ENCODE assay signal across 14 mouse cellular contexts in the genomic region with DNA sequence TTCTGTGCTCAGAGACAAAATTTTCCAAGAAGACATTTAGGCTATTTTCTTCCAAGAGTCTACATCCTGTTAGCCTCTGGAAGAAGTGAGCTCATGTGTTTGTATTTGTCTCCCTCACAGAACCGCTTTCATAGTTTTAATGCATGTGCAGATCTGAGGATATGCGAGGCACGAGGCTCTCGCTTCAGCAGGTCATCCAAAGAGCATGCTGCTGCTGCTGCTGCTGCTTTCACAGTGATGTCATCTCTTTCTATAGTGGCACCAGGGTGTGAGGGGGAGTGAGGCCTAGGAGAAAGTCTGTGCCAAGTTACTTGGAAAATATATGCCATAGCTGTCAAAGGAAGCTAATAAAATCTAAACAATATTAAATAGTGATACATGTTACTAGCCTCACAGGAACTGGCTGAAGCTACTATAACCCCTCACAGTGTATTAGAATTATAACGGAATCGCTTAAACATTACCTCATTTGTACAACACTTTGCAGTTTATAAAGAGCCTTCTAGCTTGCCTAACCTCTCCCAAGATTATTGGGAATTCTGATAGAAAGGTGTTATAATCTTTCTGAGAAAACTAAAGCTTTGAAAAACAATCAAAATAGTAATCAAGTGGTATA.
DNase-seq lines count a peak whose midpoint lies in the region; ATAC-seq and TF ChIP-seq lines count a peak whose summit lies in the region.
"Had no signal": no experiment of that assay in that cellular context is flagged by ENCODE, and none has a peak within 500 bp of the region (broad histone marks: within the 10 kb centered on the region; RNA-seq: fewer than 3 reads in every experiment).

No protein-coding gene starts in this region.

- H3K4me1 ChIP-seq in forebrain, embryonic 14.5 days (ENCODE audit: control insufficient read depth, insufficient read depth, low read length): no peaks in the 10 kb centered on the region
- H3K4me1 ChIP-seq in forebrain, embryonic 13.5 days: peaks cover 7% of the 10 kb centered on the region
- H3K4me1 ChIP-seq in kidney, embryonic 14.5 days (ENCODE audit: control insufficient read depth, insufficient read depth, low read length): 0 out of 2 replicates have a peak, but pooled peaks cover 5% of the 10 kb centered on the region
- peaks cover 19% of the 10 kb centered on the region for H3K4me1 ChIP-seq in limb, embryonic 15.5 days

- no peaks in the 10 kb centered on the region for H3K27me3 ChIP-seq in forebrain, embryonic 14.5 days (replicated peaks; ENCODE audit: control insufficient read depth, insufficient read depth, low read length)
- H3K27me3 ChIP-seq in forebrain, embryonic 13.5 days: no peaks in the 10 kb centered on the region
- H3K27me3 ChIP-seq in kidney, embryonic 14.5 days (ENCODE audit: control insufficient read depth, insufficient read depth, low read length): no peaks in the 10 kb centered on the region
- no peaks in the 10 kb centered on the region for H3K27me3 ChIP-seq in limb, embryonic 15.5 days

- no peak overlapping the region for H3K27ac ChIP-seq in forebrain, embryonic 14.5 days (ENCODE audit: low read depth, low read length)
- no peak overlapping the region for H3K27ac ChIP-seq in forebrain, embryonic 13.5 days
- no peak overlapping the region for H3K27ac ChIP-seq in kidney, embryonic 14.5 days (ENCODE audit: low read depth, low read length)
- peak overlapping the region; percentile 76 for H3K27ac ChIP-seq in limb, embryonic 15.5 days
- no peak overlapping the region for H3K27ac ChIP-seq in layer of hippocampus, adult 2 months
- H3K27ac ChIP-seq: hindbrain, embryonic 14.5 days; liver, embryonic 14.5 days had no signal

- peak; percentile 52; the same call in 1 of the 2 replicates for ATAC-seq in forebrain, embryonic 14.5 days
- ATAC-seq in forebrain, embryonic 13.5 days: no peak
- 0 out of 2 replicates have a peak, but pooled peaks have one; percentile 49 for ATAC-seq in kidney, embryonic 14.5 days (ENCODE audit: low FRiP score, low TSS enrichment)
- peak; percentile 82; the same call in 1 of the 2 replicates for ATAC-seq in limb, embryonic 15.5 days (ENCODE audit: insufficient number of reproducible peaks, low FRiP score, low TSS enrichment, low read depth)

- 49% methylated on average over 6 of the region's 6 CpGs for WGBS in forebrain, embryonic 14.5 days
- 49% methylated on average over 6 of the region's 6 CpGs for WGBS in forebrain, embryonic 13.5 days
- WGBS in kidney, embryonic 14.5 days: 44% methylated on average over 6 of the region's 6 CpGs
- WGBS in limb, embryonic 15.5 days: 23% methylated on average over 6 of the region's 6 CpGs

- no peaks in the 10 kb centered on the region for H3K9me3 ChIP-seq in forebrain, embryonic 14.5 days (replicated peaks; ENCODE audit: control insufficient read depth, low read length)
- H3K9me3 ChIP-seq in forebrain, embryonic 13.5 days (replicated peaks): no peaks in the 10 kb centered on the region
- no peaks in the 10 kb centered on the region for H3K9me3 ChIP-seq in kidney, embryonic 14.5 days (ENCODE audit: control insufficient read depth, low read length)
- no peaks in the 10 kb centered on the region for H3K9me3 ChIP-seq in limb, embryonic 15.5 days

- no peak overlapping the region for H3K4me3 ChIP-seq in forebrain, embryonic 14.5 days (ENCODE audit: low read depth, low read length)
- H3K4me3 ChIP-seq in forebrain, embryonic 13.5 days: no peak overlapping the region
- no peak overlapping the region for H3K4me3 ChIP-seq in kidney, embryonic 14.5 days (ENCODE audit: low read length)
- H3K4me3 ChIP-seq in limb, embryonic 15.5 days: no peak overlapping the region
- no peak overlapping the region for H3K4me3 ChIP-seq in layer of hippocampus, adult 2 months

- peak; percentile 33 for DNase-seq in forebrain, embryonic 14.5 days (ENCODE audit: low spot score)
- DNase-seq in kidney, postnatal 10 days: no peak
- peak; percentile 50 for DNase-seq in brain, embryonic 14.5 days (ENCODE audit: low read depth)
- no peak for DNase-seq in cerebellum, adult 18-20 months
- DNase-seq in layer of hippocampus, adult 2 months (ENCODE audit: low spot score in 2 of 2): no peak
- DNase-seq: B cell, adult 2 months; cerebellum, adult 9-10 months; thymus, postnatal 36 days had no signal

- H3K9ac ChIP-seq in forebrain, embryonic 14.5 days (ENCODE audit: low read length): no peak overlapping the region
- no peak overlapping the region for H3K9ac ChIP-seq in forebrain, embryonic 13.5 days
- H3K9ac ChIP-seq in kidney, embryonic 14.5 days (ENCODE audit: low read depth, low read length): no peak overlapping the region
- H3K9ac ChIP-seq in limb, embryonic 15.5 days: no peak overlapping the region
- H3K9ac ChIP-seq: hindbrain, embryonic 14.5 days; liver, embryonic 14.5 days had no signal

- H3K4me2 ChIP-seq in forebrain, embryonic 14.5 days (ENCODE audit: low read length): no peak overlapping the region
- H3K4me2 ChIP-seq in forebrain, embryonic 13.5 days: no peak overlapping the region
- H3K4me2 ChIP-seq in kidney, embryonic 14.5 days (replicated peaks; ENCODE audit: low read depth, low read length): no peak overlapping the region
- no peak overlapping the region for H3K4me2 ChIP-seq in limb, embryonic 15.5 days
- H3K4me2 ChIP-seq: hindbrain, embryonic 14.5 days; midbrain, embryonic 11.5 days had no signal

- no peak for TF ChIP-seq POLR2A in brain, embryonic 14.5 days (IDR thresholded peaks at IDR 0.05; ENCODE audit: borderline replicate concordance, extremely low read depth, insufficient read depth, insufficient read length, poor library complexity, severe bottlenecking)

- no peak for TF ChIP-seq CTCF in brain, embryonic 14.5 days (IDR thresholded peaks at IDR 0.05; ENCODE audit: borderline replicate concordance, extremely low read depth, insufficient read depth, insufficient read length)
- TF ChIP-seq CTCF in layer of hippocampus, adult 2 months (conservative IDR thresholded peaks at IDR 0.05): no peak

- H3K36me3 ChIP-seq in forebrain, embryonic 14.5 days (ENCODE audit: control insufficient read depth, insufficient read depth, low read length): no peaks in the 10 kb centered on the region
- no peaks in the 10 kb centered on the region for H3K36me3 ChIP-seq in forebrain, embryonic 13.5 days (ENCODE audit: poor library complexity, severe bottlenecking)
- no peaks in the 10 kb centered on the region for H3K36me3 ChIP-seq in kidney, embryonic 14.5 days (ENCODE audit: control insufficient read depth, insufficient read depth, low read length)
- H3K36me3 ChIP-seq in limb, embryonic 15.5 days: no peaks in the 10 kb centered on the region

Comparison
In these comparisons a context has a peak if more than half of its experiments do, and no peak if none do; other contexts are left out.
1. DNase-seq: peak in forebrain, embryonic 14.5 days (single experiment) and brain, embryonic 14.5 days (single experiment); none in kidney, postnatal 10 days (single experiment), cerebellum, adult 18-20 months (0 of 2) and layer of hippocampus, adult 2 months (0 of 2).